ENCODE assay signal across 9 mouse cellular contexts in the genomic region with DNA sequence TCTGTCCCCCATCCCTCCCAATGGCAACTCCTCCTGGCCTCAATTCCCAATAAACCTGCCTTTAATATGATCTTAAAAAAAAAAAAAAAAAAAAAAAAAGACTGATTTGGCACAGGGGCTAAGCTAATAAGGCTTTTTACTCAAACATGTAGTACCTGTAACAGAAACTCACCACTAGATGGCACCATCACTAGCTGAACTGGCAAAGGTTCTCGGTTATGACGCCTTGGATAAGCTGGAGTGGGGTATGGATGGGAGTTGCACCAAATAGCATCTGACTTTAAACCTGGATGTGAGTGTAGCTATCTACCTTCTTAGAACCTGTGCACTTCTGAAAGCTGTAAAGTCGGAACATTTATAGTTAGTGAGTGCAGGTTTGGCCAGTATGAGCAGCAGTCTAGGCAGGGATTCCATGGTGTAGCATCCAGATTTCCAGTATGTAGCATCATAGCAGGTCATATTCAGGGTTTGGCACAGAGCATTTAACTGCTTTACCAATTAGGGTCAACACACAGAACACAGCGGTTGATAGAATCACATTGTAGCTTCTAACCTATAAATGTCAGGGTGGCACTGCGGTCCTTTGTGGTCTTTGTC. TPM values are rescaled to one million over a fixed set of nuclear protein-coding genes. Genes with fewer than 3 reads are reported as not detected.
DNase-seq lines count a peak whose midpoint lies in the region; ATAC-seq and TF ChIP-seq lines count a peak whose summit lies in the region.
"Had no signal": no experiment of that assay in that cellular context is flagged by ENCODE, and none has a peak within 500 bp of the region (broad histone marks: within the 10 kb centered on the region; RNA-seq: fewer than 3 reads in every experiment).

No protein-coding gene starts in this region.

- peak; percentile 87 for TF ChIP-seq CTCF in layer of hippocampus, adult 2 months (conservative IDR thresholded peaks at IDR 0.05)

- intact Hi-C loops in left cerebral cortex, postnatal 25 days (cut with DNase I), result no loop called here

- 0 out of 2 replicates have a peak, but pooled peaks have one; percentile 15 for ATAC-seq in heart, embryonic 15.5 days (replicated peaks; ENCODE audit: insufficient number of reproducible peaks, insufficient read depth, low FRiP score, low read depth)
- ATAC-seq in midbrain, embryonic 15.5 days (replicated peaks), result peak; percentile 70

- H3K4me1 ChIP-seq in heart, embryonic 15.5 days (replicated peaks), result peaks cover 15% of the 10 kb centered on the region
- no peaks in the 10 kb centered on the region for H3K4me1 ChIP-seq in midbrain, embryonic 15.5 days

- no peak overlapping the region for H3K4me3 ChIP-seq in layer of hippocampus, adult 2 months
- H3K4me3 ChIP-seq in heart, embryonic 15.5 days, result no peak overlapping the region
- no peak overlapping the region for H3K4me3 ChIP-seq in midbrain, embryonic 15.5 days
- H3K4me3 ChIP-seq: megakaryocyte, embryonic 14.5 days had no signal

- 54% methylated on average over 5 of the region's 5 CpGs for WGBS in heart, embryonic 15.5 days
- WGBS in midbrain, embryonic 15.5 days, result 59% methylated on average over 5 of the region's 5 CpGs

- H3K27ac ChIP-seq in layer of hippocampus, adult 2 months, result no peak overlapping the region
- H3K27ac ChIP-seq in heart, embryonic 15.5 days, result peak overlapping the region; percentile 66
- no peak overlapping the region for H3K27ac ChIP-seq in midbrain, embryonic 15.5 days

- no peak overlapping the region for H3K4me2 ChIP-seq in heart, embryonic 15.5 days
- no peak overlapping the region for H3K4me2 ChIP-seq in midbrain, embryonic 15.5 days

- DNase-seq in layer of hippocampus, adult 2 months (ENCODE audit: low spot score in 2 of 2), result peak; percentile 68 to 69
- no peak for DNase-seq in layer of hippocampus, adult 8-10 months (ENCODE audit: low spot score in 2 of 2)
- DNase-seq in ES-CJ7 (ENCODE audit: low read depth, low spot score), result peak; percentile 79
- peak; percentile 27 to 61 for DNase-seq in cerebellum, postnatal 25 days
- DNase-seq in left cerebral cortex, postnatal 25 days (ENCODE audit: low spot score in 2 of 2), result peak; percentile 62 to 73
- DNase-seq in urinary bladder, postnatal 36 days (ENCODE audit: low spot score in 2 of 2), result no peak

- H3K36me3 ChIP-seq in heart, embryonic 15.5 days, result peaks cover 39% of the 10 kb centered on the region
- H3K36me3 ChIP-seq in midbrain, embryonic 15.5 days (replicated peaks), result peaks cover 5% of the 10 kb centered on the region

- H3K9me3 ChIP-seq in heart, embryonic 15.5 days (replicated peaks), result no peaks in the 10 kb centered on the region
- H3K9me3 ChIP-seq in midbrain, embryonic 15.5 days, result no peaks in the 10 kb centered on the region
- H3K9me3 ChIP-seq: megakaryocyte, embryonic 14.5 days had no signal

- no peaks in the 10 kb centered on the region for H3K27me3 ChIP-seq in heart, embryonic 15.5 days
- no peaks in the 10 kb centered on the region for H3K27me3 ChIP-seq in midbrain, embryonic 15.5 days (replicated peaks)
- H3K27me3 ChIP-seq: megakaryocyte, embryonic 14.5 days had no signal

- no peak overlapping the region for H3K9ac ChIP-seq in heart, embryonic 15.5 days
- no peak overlapping the region for H3K9ac ChIP-seq in midbrain, embryonic 15.5 days

RNA-seq across cellular contexts. Expression of a gene that starts 17.1 kb away (rescaled TPM):
- 10 to 100 TPM; 11.8 to 13.2 TPM for total RNA-seq in layer of hippocampus, adult 2 months (2021)
- 10 to 100 TPM; 11.9 to 14.7 (median 13.0) TPM for total RNA-seq in layer of hippocampus, adult 8-10 months (2022)
- 7.8 and 9.8 TPM in 2 replicates for polyA plus RNA-seq in heart, embryonic 15.5 days (2015; fragmentation: Nextera tagmentation; extraction: Ambion mirVana)
- total RNA-seq in left cerebral cortex, postnatal 25 days (2021), result 10 to 100 TPM in 1 of 2 experiments, 1 to 10 TPM in 1; 9.8 to 10.5 TPM
- 16.5 and 16.6 TPM in 2 replicates for polyA plus RNA-seq in midbrain, embryonic 15.5 days (2015; fragmentation: Nextera tagmentation; extraction: Ambion mirVana)

RNA-seq across cellular contexts. Expression of a gene that starts 27.2 kb away (rescaled TPM):
- total RNA-seq in layer of hippocampus, adult 2 months (2021), result 10 to 100 TPM; 33.1 to 44.9 TPM
- 10 to 100 TPM; 32.4 to 45.3 (median 38.4) TPM for total RNA-seq in layer of hippocampus, adult 8-10 months (2022)
- 93.3 and 93.4 TPM in 2 replicates for polyA plus RNA-seq in heart, embryonic 15.5 days (2015; fragmentation: Nextera tagmentation; extraction: Ambion mirVana)
- total RNA-seq in left cerebral cortex, postnatal 25 days (2021), result 10 to 100 TPM; 36.3 to 44.6 TPM
- 51.4 and 51.6 TPM in 2 replicates for polyA plus RNA-seq in midbrain, embryonic 15.5 days (2015; fragmentation: Nextera tagmentation; extraction: Ambion mirVana)

RNA-seq across cellular contexts. Expression of a gene that starts 27.3 kb away (rescaled TPM):
- total RNA-seq in layer of hippocampus, adult 2 months (2021), result 10 to 100 TPM; 24.0 to 24.9 TPM
- 10 to 100 TPM; 17.8 to 28.3 (median 22.7) TPM for total RNA-seq in layer of hippocampus, adult 8-10 months (2022)
- 14.0 and 14.6 TPM in 2 replicates for polyA plus RNA-seq in heart, embryonic 15.5 days (2015; fragmentation: Nextera tagmentation; extraction: Ambion mirVana)
- total RNA-seq in left cerebral cortex, postnatal 25 days (2021), result 10 to 100 TPM; 19.5 to 22.0 TPM
- polyA plus RNA-seq in midbrain, embryonic 15.5 days (2015; fragmentation: Nextera tagmentation; extraction: Ambion mirVana), result 11.4 and 11.8 TPM in 2 replicates

Comparison
In these comparisons a context has a peak if more than half of its experiments do, and no peak if none do; other contexts are left out.
1. DNase-seq: peak in layer of hippocampus, adult 2 months (2 of 2), ES-CJ7 (single experiment), cerebellum, postnatal 25 days (2 of 2) and left cerebral cortex, postnatal 25 days (2 of 2); none in layer of hippocampus, adult 8-10 months (0 of 2) and urinary bladder, postnatal 36 days (0 of 2).